Mouse (Mus musculus) thymus, postnatal 14 days (tissue): ENCODE results near the gene Golga3.
A peak's percentile ranks its signal among the peaks of the same experiment; 100 is the strongest.

Source experiments
- DNase-seq: peaks from one replicate; pipeline ENCODE4 v3.0.0; 2021

The Golga3 gene

GRCm38 (mm10) chr5:110232346-110232745, 55.8 kb downstream of the Golga3 start:
- no peak for DNase-seq

DNA sequence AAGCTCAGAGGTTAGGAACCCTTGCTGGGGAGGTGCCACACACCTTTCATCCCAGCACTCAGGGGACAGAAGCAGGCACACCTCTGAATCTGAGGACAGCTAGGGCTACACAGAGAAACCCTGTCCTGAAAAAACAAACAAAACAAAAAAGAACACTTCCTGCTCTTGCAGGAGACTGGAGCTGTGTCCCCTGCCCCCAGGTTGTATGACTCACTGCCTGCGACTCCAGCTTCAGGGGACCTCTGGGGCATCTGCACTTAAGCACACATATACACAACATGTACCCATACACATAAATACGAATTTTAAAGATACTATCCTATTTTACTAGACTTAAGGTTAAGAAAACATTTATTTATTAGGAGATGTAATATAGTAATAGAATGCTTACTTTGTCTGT, 67.6 kb downstream of the Golga3 start:
- DNase-seq = no peak

DNA sequence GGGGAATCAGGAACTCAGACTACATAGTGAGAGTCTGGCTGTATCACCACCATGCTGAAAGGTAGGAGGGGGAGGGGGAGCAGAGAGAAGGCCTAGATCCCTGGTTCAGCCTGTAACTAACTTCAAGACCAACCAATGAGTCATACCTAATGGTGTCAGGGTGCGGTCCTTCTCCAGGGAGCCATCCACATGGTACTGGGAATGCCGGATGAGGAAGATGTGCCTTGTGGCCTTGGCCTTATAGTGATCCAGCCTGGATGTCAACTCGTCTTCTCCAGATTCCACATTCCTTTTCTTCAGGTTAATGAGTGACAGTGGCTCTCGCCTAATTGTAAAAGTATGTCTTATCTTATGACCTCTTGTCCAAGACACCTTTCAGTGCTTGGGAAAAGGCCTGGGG, 90.4 kb downstream of the Golga3 start:
- DNase-seq = no peak

GRCm38 (mm10) chr5:110269141-110270101, 92.9 kb downstream of the Golga3 start, which contains the start of gene Pgam5:
Gene Pgam5, minus strand, starts transcription at chr5:110269913.
- DNase-seq = peak; percentile 89

DNA sequence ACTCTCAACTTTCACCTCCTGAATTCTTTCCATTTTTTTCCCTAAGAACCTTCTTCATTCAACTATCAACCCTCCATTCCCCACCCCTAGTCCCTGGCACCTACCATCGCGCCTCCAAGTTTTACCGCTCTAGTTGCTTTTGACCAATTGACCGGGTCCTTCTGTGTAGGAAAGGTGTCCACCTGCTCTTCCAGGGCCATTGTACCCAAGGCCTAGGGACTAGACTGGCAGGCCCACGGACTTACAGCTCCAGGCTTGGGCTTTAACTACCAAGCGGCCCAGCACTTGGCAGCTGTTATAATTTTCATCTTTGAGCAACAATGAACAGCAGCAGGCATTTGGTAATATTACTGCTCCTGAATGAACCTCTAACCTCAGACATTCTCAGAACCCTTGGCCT, 93.7 kb downstream of the Golga3 start:
- peak; percentile 13 for DNase-seq

GRCm38 (mm10) chr5:110274147-110274546, 97.6 kb downstream of the Golga3 start:
- no peak for DNase-seq

- DNase-seq = no peak
Measured at GRCm38 (mm10) chr5:110274846-110275245, 98.3 kb downstream of the Golga3 start.
